Mouse (Mus musculus): Measurements from ENCODE around the gene Krcc1. TPM values are rescaled to one million over a fixed set of nuclear protein-coding genes. Genes with fewer than 3 reads are reported as not detected.
A peak's percentile ranks its signal among the peaks of the same experiment; 100 is the strongest.

The Krcc1 gene
- polyA plus RNA-seq, 1 experiment from 2014 or later = 70.8 TPM

GRCm38 (mm10) chr6:71333578-71334273 lies 62.2 kb downstream of the Krcc1 start:
- WGBS = 91% methylated on average over 11 of the region's 11 CpGs
- no peaks in the 10 kb centered on the region for H3K36me3 ChIP-seq (ENCODE audit: control insufficient read depth, insufficient read depth, low read length)
- H3K27me3 ChIP-seq (replicated peaks; ENCODE audit: control insufficient read depth, insufficient read depth, low read length) = no peaks in the 10 kb centered on the region
- ATAC-seq = no peak
- no peak overlapping the region for H3K4me3 ChIP-seq (ENCODE audit: low read length)
- no peak overlapping the region for H3K9ac ChIP-seq (ENCODE audit: low read depth, low read length)
- H3K9me3 ChIP-seq (ENCODE audit: control insufficient read depth, low read length) = no peaks in the 10 kb centered on the region
- H3K4me2 ChIP-seq (ENCODE audit: low read depth, low read length) = no peak overlapping the region
- H3K4me1 ChIP-seq (ENCODE audit: control insufficient read depth, insufficient read depth, low read length) = no peaks in the 10 kb centered on the region
- H3K27ac ChIP-seq (ENCODE audit: low read length) = no peak overlapping the region

Small RNAs within 50 kb of the gene (microRNA-seq; reads per million reads assigned to microRNA genes)
- 9.6 reads per million, percentile 21 among the genes with 10 or more reads in this experiment for gene Mir8112

Other genes with a start within 250 kb of the Krcc1 start
- gene Thnsl2, start 127.2 kb upstream of the Krcc1 start, polyA plus RNA-seq (2015; fragmentation: Nextera tagmentation; extraction: Ambion mirVana) = 83.8 and 95.1 TPM in 2 replicates
- 4,478 and 6,129 TPM in 2 replicates for gene Fabp1, start 71.8 kb upstream of the Krcc1 start, polyA plus RNA-seq (2015; fragmentation: Nextera tagmentation; extraction: Ambion mirVana)
- gene Smyd1, start 50.6 kb downstream of the Krcc1 start, polyA plus RNA-seq (2015; fragmentation: Nextera tagmentation; extraction: Ambion mirVana) = 0.34 and 0.36 TPM in 2 replicates
- gene Cd8b1, start 51.1 kb downstream of the Krcc1 start, polyA plus RNA-seq (2015; fragmentation: Nextera tagmentation; extraction: Ambion mirVana) = not detected in 2 replicates
- not detected in 2 replicates for gene Cd8a, start 101.8 kb downstream of the Krcc1 start, polyA plus RNA-seq (2015; fragmentation: Nextera tagmentation; extraction: Ambion mirVana)
- 9.3 and 10.3 TPM in 2 replicates for gene Rmnd5a, start 169.0 kb downstream of the Krcc1 start, polyA plus RNA-seq (2015; fragmentation: Nextera tagmentation; extraction: Ambion mirVana)
- gene Rnf103, start 222.2 kb downstream of the Krcc1 start, polyA plus RNA-seq (2015; fragmentation: Nextera tagmentation; extraction: Ambion mirVana) = 8.5 and 18.2 TPM in 2 replicates

All from intestine, embryonic 16.5 days (tissue).